Mouse (Mus musculus) frontal cortex, adult (tissue): ENCODE measurements around the gene Nepn.
A peak's percentile ranks its signal among the peaks of the same experiment; 100 is the strongest.

Experiments
- ATAC-seq: cut with Nextera tagmentation; 2 replicates; pipeline ENCODE4 v1.9.2; 2017; ENCODE audit warnings: mild to moderate bottlenecking, moderate library complexity, mixed read lengths; ENCODE audit not compliant: low TSS enrichment

Nepn gene

DNA sequence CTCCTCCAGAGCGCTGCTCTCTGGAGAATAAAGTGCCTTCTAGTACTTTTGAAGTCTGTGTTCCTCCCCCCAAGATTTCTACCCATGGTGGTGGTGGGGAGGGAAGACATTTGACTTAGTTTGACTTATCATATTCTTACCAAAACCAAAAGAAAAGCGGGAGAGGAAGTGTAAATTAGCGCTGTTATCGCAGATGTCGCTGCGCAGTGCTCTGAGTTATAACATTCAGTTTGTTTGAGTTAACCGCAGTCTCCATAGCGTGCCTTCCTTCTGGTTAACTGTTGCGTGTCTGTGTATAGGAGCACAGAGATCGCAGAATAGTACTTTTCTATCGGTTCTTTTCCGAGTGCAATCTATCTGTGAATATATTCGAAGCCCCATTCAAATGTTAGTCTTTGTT, 16.4 kb downstream of the Nepn start:
- no peak for ATAC-seq

DNA sequence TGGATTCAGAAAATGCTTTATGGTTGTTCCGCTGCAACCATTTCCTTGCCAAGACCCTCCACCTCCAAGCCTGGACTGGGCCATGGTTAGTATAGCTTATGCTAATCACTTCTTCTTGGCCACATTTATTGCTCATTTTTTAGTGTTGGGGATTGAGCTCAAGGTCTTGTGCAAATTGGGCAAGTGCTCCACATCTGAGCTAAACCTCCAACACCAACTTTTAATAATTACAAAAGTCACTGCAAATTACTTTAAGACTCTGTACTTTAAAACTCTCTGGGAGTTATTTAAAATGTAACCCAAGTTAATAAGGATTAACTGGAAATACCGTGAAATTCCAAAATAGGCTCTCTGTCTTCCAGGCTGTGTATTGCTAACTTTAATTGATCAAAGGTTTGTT, 18.8 kb downstream of the Nepn start:
- no peak for ATAC-seq

DNA sequence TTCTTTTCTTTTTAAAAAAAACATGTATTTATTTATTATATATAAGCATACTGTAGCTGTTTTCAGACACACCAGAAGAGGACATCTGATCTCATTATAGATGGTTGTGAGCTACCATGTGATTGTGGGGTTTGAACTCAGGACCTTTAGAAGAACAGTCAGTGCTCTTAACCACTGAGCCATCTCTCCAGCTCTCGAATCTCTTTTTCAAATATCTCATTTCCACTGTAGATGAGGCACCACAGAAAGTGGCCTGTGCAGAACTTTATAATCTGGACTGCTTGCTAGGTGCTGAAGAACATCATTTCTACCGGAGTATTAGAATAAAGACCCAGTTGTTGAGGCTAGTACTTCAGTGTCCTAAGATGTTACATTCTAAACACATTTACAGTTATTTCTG, 26.2 kb downstream of the Nepn start:
- no peak for ATAC-seq

DNA sequence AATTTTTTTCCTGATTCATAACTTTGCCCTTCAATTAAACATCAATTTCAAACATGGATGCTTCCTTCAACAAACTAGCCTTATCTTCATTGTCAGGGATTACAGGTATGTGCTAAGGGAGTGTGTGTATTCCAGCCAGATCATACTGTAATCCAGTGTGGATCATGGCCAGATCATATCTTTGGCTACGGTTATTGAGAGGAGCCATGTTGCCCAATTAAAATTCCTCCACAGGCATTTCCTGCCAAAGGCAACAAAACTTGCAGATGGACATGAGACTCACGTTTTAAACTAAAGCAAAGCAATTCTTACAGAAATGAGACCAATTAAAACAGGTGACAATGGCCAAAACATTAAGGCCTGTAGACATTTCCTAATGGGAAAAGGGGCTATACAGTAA, 27.7 kb downstream of the Nepn start:
- no peak for ATAC-seq

DNA sequence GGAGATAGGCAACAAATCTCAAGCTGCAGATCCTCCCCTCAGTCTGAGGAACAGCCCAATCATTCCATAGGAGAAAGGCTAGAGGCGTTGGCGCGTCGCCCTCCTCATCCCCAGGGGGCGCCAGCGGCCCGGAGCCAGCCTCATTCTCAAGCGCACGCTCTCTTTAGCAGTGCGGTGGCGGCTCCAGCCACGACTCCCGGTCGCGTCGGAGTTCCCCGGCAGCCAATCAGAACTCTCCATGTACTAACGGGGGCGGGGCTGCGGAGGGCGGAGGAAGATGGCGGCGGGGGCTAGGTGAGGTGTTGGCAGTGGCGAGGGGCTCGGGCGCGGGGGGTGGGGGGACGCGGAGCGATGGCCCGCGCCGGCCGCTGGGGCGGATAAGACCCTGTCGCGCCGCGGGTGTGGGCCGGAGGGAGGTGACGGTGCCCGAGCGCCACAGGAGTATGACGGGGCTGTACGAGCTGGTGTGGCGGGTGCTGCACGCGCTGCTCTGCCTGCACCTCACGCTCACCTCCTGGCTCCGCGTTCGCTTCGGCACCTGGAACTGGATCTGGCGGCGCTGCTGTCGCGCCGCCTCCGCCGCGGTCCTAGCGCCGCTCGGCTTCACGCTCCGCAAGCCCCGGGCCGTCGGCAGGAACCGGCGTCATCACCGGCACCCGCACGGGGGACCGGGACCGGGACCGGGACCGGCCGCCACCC, 28.7 kb downstream of the Nepn start, which contains the start of gene Nus1:
TSS of gene Nus1 (plus strand) at position 249 of the 699 bp plus-strand sequence.
- peak; percentile 95 for ATAC-seq

DNA sequence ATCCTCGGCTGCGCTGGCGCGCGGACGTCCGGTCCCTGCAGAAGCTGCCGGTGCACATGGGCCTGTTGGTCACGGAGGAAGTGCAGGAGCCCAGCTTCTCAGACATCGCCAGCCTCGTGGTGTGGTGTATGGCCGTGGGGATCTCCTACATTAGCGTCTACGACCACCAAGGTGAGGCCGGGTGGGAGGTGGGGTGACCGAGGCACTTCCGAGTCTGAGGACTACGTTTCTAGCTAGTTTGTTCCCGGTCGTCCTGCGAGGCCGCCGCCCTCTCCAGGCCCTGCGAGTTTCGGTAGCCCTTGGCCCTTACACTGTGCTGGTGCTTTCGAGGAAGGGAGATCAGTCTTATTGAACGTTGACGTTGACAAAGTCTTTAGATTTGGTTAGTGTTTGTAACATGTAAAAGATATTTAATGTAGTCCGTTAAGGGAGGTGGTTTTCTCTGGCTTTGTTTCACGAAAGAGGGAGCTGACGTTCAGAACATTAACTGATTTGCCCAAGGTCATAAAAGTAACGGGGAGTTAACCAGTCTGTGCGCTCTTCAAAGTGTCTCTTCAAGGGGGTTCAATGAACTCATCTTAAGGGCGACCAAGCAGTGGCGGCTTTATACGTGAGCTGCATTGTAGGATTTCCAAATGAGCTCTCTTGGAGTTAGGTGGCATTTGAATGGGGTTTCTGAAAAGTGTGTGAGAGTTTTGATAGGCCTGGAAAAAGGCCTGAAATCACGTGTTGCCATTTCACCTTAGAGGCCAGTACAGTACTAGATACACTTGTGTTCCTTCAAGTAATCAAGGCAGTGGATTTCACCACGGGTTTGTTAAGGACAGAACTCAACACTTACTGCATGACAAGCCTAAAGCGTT, 29.5 kb downstream of the Nepn start:
- ATAC-seq: peak; percentile 34

DNA sequence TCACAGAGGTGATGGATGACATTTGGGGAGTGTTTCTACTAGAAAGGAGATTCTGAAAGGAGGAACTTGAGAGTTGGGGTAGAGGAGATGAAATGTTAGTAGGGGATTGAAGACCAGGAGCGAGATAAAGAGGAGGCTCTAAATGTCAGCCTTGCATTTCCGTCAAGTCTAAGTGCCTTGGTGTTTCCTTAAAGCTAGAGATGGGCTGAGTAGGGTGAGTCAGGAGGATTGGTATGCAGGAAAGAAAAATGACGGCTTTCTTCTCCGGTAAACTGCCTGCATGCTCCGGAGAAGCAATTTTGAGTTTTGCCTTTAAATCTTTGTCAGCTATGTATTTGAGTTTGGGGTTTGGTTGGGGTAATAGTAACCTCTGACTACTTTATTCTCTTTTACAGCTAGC, 30.2 kb downstream of the Nepn start:
- ATAC-seq: no peak

DNA sequence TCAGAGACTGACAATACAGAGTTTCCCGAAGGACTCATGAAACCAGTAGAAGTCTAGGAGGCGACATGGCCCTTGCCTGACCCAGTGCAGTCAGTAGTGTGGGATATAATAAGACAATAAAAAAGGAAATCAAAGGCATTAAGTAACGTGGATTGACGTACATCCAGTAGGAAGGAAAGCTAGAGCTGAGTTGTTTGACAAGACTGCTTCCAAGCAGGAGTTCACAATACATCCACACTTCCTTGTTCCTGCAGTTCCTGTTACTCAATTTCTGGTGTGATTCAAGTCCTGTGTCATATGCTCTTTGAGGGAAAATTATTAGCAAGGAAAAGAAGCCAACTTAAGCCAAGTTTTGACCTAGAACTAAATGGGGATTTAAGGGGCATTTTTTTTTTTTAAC, 30.6 kb downstream of the Nepn start:
- ATAC-seq: no peak

DNA sequence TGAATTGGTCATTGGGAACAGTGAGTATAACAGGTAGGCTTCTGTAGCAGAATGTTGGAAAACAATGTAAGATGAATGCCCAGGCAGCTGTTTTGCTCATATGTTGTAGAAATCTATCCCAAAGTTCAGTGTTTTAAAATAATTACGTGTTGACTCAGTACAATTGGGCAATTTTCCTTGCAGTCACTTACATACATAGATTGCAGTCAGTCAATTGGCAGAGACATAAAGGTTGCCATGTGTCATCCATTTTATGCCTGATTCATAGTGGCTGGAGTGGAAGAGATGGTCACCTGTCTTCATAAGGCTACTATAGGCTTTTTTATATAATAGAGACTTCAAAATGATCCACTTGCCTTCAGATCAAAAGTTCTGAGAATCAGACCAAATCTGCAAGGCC, 31.8 kb downstream of the Nepn start:
- ATAC-seq: no peak

DNA sequence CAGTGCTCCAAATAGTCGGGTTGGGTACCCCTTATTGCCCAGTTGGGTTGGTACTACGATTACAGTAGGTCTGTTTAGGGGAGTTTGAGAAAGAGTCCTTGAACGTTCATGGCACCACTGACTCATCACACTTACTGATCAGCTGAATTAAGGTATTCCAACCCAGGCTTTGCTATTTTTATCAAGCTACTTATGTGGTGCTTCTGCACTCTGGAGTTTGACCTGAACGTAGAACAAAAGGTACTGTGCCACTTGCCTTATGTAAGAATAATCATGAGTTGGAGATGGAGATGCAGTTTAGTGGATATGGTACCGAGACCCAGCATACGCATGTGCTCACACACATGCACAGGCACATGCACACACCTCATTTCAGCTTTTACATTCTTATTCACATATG, 32.9 kb downstream of the Nepn start:
- no peak for ATAC-seq

DNA sequence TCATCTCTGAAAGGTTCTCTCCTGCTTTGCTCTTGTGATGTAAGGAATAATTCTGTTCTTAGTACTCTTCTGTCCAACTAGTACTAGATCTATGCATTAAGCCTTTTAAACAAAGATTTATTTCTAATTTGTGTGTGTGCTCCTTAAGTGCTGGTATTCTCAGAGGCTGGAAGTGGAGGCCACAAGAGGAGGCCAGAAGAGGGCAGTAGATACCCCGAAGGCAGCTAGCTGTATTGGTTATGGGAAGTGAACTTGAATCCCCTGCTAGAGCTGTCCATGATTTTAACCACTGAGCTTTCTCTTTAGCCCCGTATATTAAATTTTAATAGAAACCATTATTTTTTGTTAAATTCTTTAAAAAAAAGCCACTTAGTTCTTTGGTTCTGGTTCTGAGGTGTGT, 34.3 kb downstream of the Nepn start:
- no peak for ATAC-seq

DNA sequence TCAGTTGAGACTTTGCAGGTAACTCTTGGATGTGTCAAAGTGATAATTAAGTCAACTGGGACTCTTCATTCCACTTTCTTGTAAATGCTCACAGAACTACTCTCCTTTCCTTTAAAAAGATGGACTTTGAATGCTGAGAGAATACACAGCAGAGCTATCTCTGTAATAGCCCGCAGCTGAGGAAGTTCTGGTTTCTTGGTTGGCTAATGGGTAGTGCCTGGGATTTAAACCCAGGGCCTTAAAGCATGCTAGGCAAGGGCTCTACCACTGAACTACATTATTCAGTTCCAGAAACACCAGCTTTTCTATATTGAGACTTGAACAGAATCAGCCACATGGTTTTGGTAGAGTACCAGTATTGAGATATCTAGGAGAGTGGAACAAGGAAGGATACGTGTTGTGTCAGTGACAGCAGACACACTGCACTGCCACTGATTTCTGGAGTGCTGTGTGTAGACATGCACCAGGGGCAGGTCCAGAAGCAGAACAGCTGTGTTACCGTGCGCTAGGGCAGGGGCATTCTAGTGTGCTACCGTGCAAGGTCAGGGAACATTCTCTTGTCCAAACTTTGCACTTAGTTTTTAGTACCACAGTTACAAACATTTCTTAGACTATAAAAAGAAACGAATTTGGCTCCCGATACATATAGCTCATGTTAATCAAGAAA, 37.7 kb downstream of the Nepn start:
- ATAC-seq: no peak

DNA sequence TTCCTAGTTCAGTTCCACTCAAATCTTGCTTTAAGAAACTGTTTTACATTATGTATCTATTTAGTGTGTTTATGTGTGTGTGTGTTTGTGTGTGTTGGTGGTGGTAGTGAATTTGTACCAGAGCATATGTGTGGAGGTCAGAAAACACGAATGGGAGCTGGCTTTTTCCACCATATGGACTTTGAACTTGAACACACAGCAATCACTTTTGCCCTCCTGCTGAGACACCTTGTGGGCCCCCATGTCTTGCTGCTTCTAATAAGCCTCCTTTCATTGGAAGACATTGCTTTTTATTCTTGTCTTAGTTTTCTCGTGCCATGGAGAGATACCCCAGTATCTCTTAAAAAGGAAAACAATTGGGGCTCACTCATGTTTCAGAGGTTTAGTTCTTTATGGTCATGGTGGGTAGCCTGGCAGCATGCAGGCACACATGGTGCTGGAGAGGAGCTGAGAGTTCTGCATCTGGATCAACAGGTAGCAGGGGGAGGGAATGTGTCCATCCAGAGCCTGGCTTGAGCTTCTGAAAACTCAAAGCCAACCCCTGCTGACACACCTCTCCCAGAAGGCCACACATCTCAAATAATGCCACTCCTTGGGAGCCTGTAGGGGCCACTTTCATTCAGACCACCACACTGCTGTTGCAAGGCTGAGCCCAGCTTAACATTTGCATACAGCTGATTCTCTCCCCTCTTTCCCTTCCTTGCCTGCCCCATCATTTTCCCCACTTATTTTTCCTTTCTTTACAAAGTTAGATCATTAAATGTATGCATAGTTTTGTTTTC, 39.1 kb downstream of the Nepn start:
- ATAC-seq: no peak

DNA sequence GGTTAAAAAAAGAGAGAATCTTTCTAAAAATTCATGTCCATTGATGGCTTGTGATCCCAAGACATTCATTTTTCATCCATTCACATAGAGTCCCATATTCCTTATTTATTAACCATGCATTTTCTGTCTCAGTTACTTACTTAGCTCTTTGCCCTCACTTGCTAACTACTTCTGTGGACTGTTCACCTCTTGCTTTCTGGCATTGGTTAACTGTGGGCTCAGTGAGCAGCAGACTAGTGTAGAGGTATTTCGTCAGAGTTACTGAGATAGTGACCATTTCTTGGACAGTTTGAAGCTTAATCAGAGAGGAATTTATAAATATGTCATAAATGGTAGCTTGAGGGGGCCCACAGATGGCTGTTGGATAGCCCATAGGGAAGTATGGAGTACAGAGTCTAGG, 42.2 kb downstream of the Nepn start:
- ATAC-seq: no peak

DNA sequence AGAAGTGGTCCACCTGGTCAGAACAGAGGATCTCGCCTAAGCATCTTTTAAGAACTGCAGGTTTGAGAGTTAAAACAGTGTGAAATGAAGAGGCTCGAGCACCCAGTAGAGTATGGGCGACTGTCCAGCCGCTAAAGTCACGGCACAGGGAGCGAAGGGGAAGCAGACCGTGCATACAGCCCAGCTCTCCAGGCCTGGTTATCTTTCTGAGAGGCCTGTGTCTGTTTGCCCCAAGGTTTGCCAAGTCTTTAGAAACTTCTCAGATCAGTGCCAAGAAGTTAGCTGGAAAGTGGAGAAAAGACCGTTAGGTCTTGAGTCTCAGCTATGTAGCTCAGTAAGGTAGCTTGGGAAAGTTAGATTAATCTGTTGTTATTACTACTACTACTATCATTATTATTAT, 46.1 kb downstream of the Nepn start:
- no peak for ATAC-seq
